Mouse (Mus musculus) megakaryocyte-erythroid progenitor cell, adult 5-6 weeks (primary cell): ENCODE measurements around the gene Vmn1r47. TPM values are rescaled to one million over a fixed set of nuclear protein-coding genes. Genes with fewer than 3 reads are reported as not detected.
"Not testable (repeated sequence)": the region's sequence is repeated elsewhere in the genome, so short reads cannot be mapped to it uniquely, and the experiment has no call there.

Experiments used
- ATAC-seq: replicated peaks from 2 replicates; pipeline ENCODE4 v1.8.0; 2016; ENCODE audit warnings: mild to moderate bottlenecking, inconsistent platforms; ENCODE audit not compliant: severe bottlenecking, poor library complexity, low FRiP score, low TSS enrichment
- total RNA-seq, 2 experiments: library from RNA; stranded (forward) in 1 of 2; stranded (reverse) in 1 of 2; fragments of 200-1000, 215-1000 nt in 1 of 2; fragments of >200 nt in 1 of 2; fragmentation: Nextera tagmentation in 1 of 2; gene quantifications; 2 replicates each; pipeline ENCODE4 v1.2.3; 2014 to 2017

The Vmn1r47 gene
- total RNA-seq (2014; fragmentation: Nextera tagmentation) (not detected in 2 replicates), total RNA-seq (2017) (not detected in 2 replicates)

- not testable (repeated sequence) for ATAC-seq
These were observed at the start of gene Vmn1r47 for GRCm38 (mm10) chr6:90015847-90016246. Vmn1r47 (plus strand) TSS chr6:90016147.

- ATAC-seq: no peak
These were observed 49.6 kb upstream of the Vmn1r47 start for GRCm38 (mm10) chr6:89966341-89966740.

- ATAC-seq: no peak
These were observed 46.9 kb upstream of the Vmn1r47 start, which contains the start of gene Vmn1r46 for GRCm38 (mm10) chr6:89969013-89969412. Vmn1r46 (plus strand) TSS chr6:89969313.

GRCm38 (mm10) chr6:89985989-89986388, 30.0 kb upstream of the Vmn1r47 start:
- ATAC-seq: no peak

GRCm38 (mm10) chr6:90036741-90037140, 20.8 kb downstream of the Vmn1r47 start, which contains the start of gene Vmn1r48:
Vmn1r48 (minus strand) TSS chr6:90036841.
- not testable (repeated sequence) for ATAC-seq

Other genes starting within 250 kb of the Vmn1r47 start
- not detected in 2 replicates for gene Vmn1r42, start 139.7 kb upstream of the Vmn1r47 start, total RNA-seq (2014; fragmentation: Nextera tagmentation)
- not detected in 2 replicates for gene Vmn1r42, start 139.7 kb upstream of the Vmn1r47 start, total RNA-seq (2017)
- gene Vmn1r43, start 139.7 kb upstream of the Vmn1r47 start, total RNA-seq (2014; fragmentation: Nextera tagmentation): not detected in 2 replicates
- not detected in 2 replicates for gene Vmn1r43, start 139.7 kb upstream of the Vmn1r47 start, total RNA-seq (2017)
- gene Vmn1r44, start 132.5 kb upstream of the Vmn1r47 start, total RNA-seq (2014; fragmentation: Nextera tagmentation): not detected in 2 replicates
- gene Vmn1r44, start 132.5 kb upstream of the Vmn1r47 start, total RNA-seq (2017): not detected in 2 replicates
- gene Vmn1r45, start 75.5 kb upstream of the Vmn1r47 start, total RNA-seq (2014; fragmentation: Nextera tagmentation): not detected in 2 replicates
- not detected in 2 replicates for gene Vmn1r45, start 75.5 kb upstream of the Vmn1r47 start, total RNA-seq (2017)
- not detected in 2 replicates for gene Vmn1r46, start 46.8 kb upstream of the Vmn1r47 start, total RNA-seq (2014; fragmentation: Nextera tagmentation)
- not detected in 2 replicates for gene Vmn1r46, start 46.8 kb upstream of the Vmn1r47 start, total RNA-seq (2017)
- not detected in 2 replicates for gene Vmn1r48, start 20.7 kb downstream of the Vmn1r47 start, total RNA-seq (2014; fragmentation: Nextera tagmentation)
- gene Vmn1r48, start 20.7 kb downstream of the Vmn1r47 start, total RNA-seq (2017): not detected in 2 replicates
- gene Vmn1r49, start 62.4 kb downstream of the Vmn1r47 start, total RNA-seq (2014; fragmentation: Nextera tagmentation): not detected in 2 replicates
- gene Vmn1r49, start 62.4 kb downstream of the Vmn1r47 start, total RNA-seq (2017): not detected in 2 replicates
- gene Vmn1r50, start 85.3 kb downstream of the Vmn1r47 start, total RNA-seq (2014; fragmentation: Nextera tagmentation): not detected in 2 replicates
- not detected in 2 replicates for gene Vmn1r50, start 85.3 kb downstream of the Vmn1r47 start, total RNA-seq (2017)
- not detected in 2 replicates for gene Vmn1r51, start 106.4 kb downstream of the Vmn1r47 start, total RNA-seq (2014; fragmentation: Nextera tagmentation)
- gene Vmn1r51, start 106.4 kb downstream of the Vmn1r47 start, total RNA-seq (2017): not detected in 2 replicates
- not detected in 2 replicates for gene Vmn1r52, start 158.7 kb downstream of the Vmn1r47 start, total RNA-seq (2014; fragmentation: Nextera tagmentation)
- gene Vmn1r52, start 158.7 kb downstream of the Vmn1r47 start, total RNA-seq (2017): not detected in 2 replicates
- not detected in 2 replicates for gene V1ra8, start 186.6 kb downstream of the Vmn1r47 start, total RNA-seq (2014; fragmentation: Nextera tagmentation)
- gene V1ra8, start 186.6 kb downstream of the Vmn1r47 start, total RNA-seq (2017): not detected in 2 replicates
- not detected in 2 replicates for gene Vmn1r53, start 208.3 kb downstream of the Vmn1r47 start, total RNA-seq (2014; fragmentation: Nextera tagmentation)
- gene Vmn1r53, start 208.3 kb downstream of the Vmn1r47 start, total RNA-seq (2017): not detected in 2 replicates
- gene Vmn1r54, start 230.2 kb downstream of the Vmn1r47 start, total RNA-seq (2014; fragmentation: Nextera tagmentation): not detected in 2 replicates
- gene Vmn1r54, start 230.2 kb downstream of the Vmn1r47 start, total RNA-seq (2017): not detected in 2 replicates